ENCODE assay signal across 14 mouse cellular contexts in genomic region chr4:149169926-149170325, GRCm38 (mm10). TPM values are rescaled to one million over a fixed set of nuclear protein-coding genes. Genes with fewer than 3 reads are reported as not detected.
DNase-seq lines count a peak whose midpoint lies in the region; ATAC-seq and TF ChIP-seq lines count a peak whose summit lies in the region.
"Not testable (repeated sequence)": the region's sequence is repeated elsewhere in the genome, so short reads cannot be mapped to it uniquely, and the experiment has no call there.
"Had no signal": no experiment of that assay in that cellular context is flagged by ENCODE, and none has a peak within 500 bp of the region (broad histone marks: within the 10 kb centered on the region; RNA-seq: fewer than 3 reads in every experiment).

No protein-coding gene starts in this region.

- TF ChIP-seq EP300 in MEL (IDR thresholded peaks at IDR 0.05; ENCODE audit: low read depth in 1 of 2, low read length in 2 of 2); stomach, postnatal 0 days (optimal IDR thresholded peaks at IDR 0.05): not testable (repeated sequence)

- not testable (repeated sequence) for TF ChIP-seq POLR2A in MEL (IDR thresholded peaks at IDR 0.05; ENCODE audit: control insufficient read depth in 1 of 2, insufficient read depth in 1 of 2, low read depth in 1 of 2, low read length in 2 of 2, poor library complexity in 1 of 2); embryonic fibroblast, embryonic 13.5 days (IDR thresholded peaks at IDR 0.05; ENCODE audit: low read depth, low read length)

- H3K27me3 ChIP-seq in MEL (ENCODE audit: control insufficient read depth in 1 of 2, insufficient read depth in 2 of 2, low read length in 2 of 2); intestine, embryonic 14.5 days (replicated peaks; ENCODE audit: control insufficient read depth, insufficient read depth, low read length); kidney, postnatal 0 days (ENCODE audit: insufficient read depth, low read length); liver, embryonic 15.5 days; stomach, postnatal 0 days (ENCODE audit: control insufficient read depth, insufficient read depth, low read length): not testable (repeated sequence)

- H3K4me2 ChIP-seq in intestine, embryonic 14.5 days (ENCODE audit: low read length); kidney, postnatal 0 days (ENCODE audit: low read length); stomach, postnatal 0 days (replicated peaks; ENCODE audit: low read depth): not testable (repeated sequence)
- 0 out of 2 replicates have a peak overlapping the region, but pooled peaks have one; percentile 6 for H3K4me2 ChIP-seq in liver, embryonic 15.5 days

- not testable (repeated sequence) for H3K9me3 ChIP-seq in MEL (replicated peaks; ENCODE audit: insufficient read depth, low read length); intestine, embryonic 14.5 days (ENCODE audit: control insufficient read depth, low read length); kidney, postnatal 0 days (replicated peaks; ENCODE audit: low read length); liver, embryonic 15.5 days (replicated peaks); stomach, postnatal 0 days (ENCODE audit: control insufficient read depth, low read length)

- ATAC-seq in intestine, embryonic 14.5 days (replicated peaks; ENCODE audit: low FRiP score, low TSS enrichment, low read depth); kidney, postnatal 0 days (replicated peaks; ENCODE audit: low FRiP score, low read depth); liver, embryonic 15.5 days (ENCODE audit: insufficient read depth): not testable (repeated sequence)
- peak; percentile 18; the same call in 1 of the 2 replicates for ATAC-seq in stomach, postnatal 0 days (ENCODE audit: low FRiP score, low TSS enrichment)

- peaks cover 0 to 26% of the 10 kb centered on the region in 2 experiments; a peak in 2 of 4 replicates for H3K36me3 ChIP-seq in MEL (ENCODE audit: control insufficient read depth in 1 of 2, insufficient read depth in 2 of 2, low read length in 2 of 2)
- H3K36me3 ChIP-seq in intestine, embryonic 14.5 days (ENCODE audit: control insufficient read depth, insufficient read depth, low read length); kidney, postnatal 0 days (ENCODE audit: insufficient read depth, low read length); liver, embryonic 15.5 days (replicated peaks); macrophage (ENCODE audit: inconsistent target); stomach, postnatal 0 days (ENCODE audit: control insufficient read depth, insufficient read depth, low read length): not testable (repeated sequence)

- peak overlapping the region in 1 of 2 experiments; percentile 19; a peak in 1 of 4 replicates for H3K4me3 ChIP-seq in MEL (ENCODE audit: control insufficient read depth in 1 of 2, insufficient read depth in 1 of 2, low read depth in 2 of 2, low read length in 2 of 2)
- H3K4me3 ChIP-seq in embryonic fibroblast, embryonic 13.5 days (ENCODE audit: insufficient read depth, low read length); intestine, embryonic 14.5 days (ENCODE audit: low read depth, low read length); kidney, postnatal 0 days (replicated peaks; ENCODE audit: low read depth, low read length); liver, embryonic 15.5 days (replicated peaks); macrophage (ENCODE audit: inconsistent target); stomach, postnatal 0 days (ENCODE audit: low read depth, low read length): not testable (repeated sequence)

- TF ChIP-seq CTCF in MEL (IDR thresholded peaks at IDR 0.05 in 2 of 3, conservative IDR thresholded peaks at IDR 0.05 in 1 of 3; ENCODE audit: control insufficient read depth in 1 of 3, insufficient read depth in 1 of 3, low read depth in 2 of 3, low read length in 3 of 3, poor library complexity in 1 of 3, severe bottlenecking in 1 of 3); embryonic fibroblast, embryonic 13.5 days (IDR thresholded peaks at IDR 0.05; ENCODE audit: borderline replicate concordance, insufficient read depth, low read length); kidney, postnatal 0 days (IDR thresholded peaks at IDR 0.05; ENCODE audit: low read depth); stomach, postnatal 0 days (IDR thresholded peaks at IDR 0.05; ENCODE audit: low read depth): not testable (repeated sequence)

- H3K4me1 ChIP-seq in MEL (ENCODE audit: control insufficient read depth in 1 of 2, insufficient read depth in 2 of 2, low read length in 2 of 2), result peaks cover 7 to 21% of the 10 kb centered on the region in 2 experiments
- not testable (repeated sequence) for H3K4me1 ChIP-seq in embryonic fibroblast, embryonic 13.5 days (ENCODE audit: control insufficient read depth, insufficient read depth, low read length); intestine, embryonic 14.5 days (replicated peaks; ENCODE audit: control insufficient read depth, insufficient read depth, low read length); kidney, postnatal 0 days (replicated peaks; ENCODE audit: insufficient read depth, low read length); stomach, postnatal 0 days (replicated peaks; ENCODE audit: control insufficient read depth, insufficient read depth)
- peaks cover 60% of the 10 kb centered on the region for H3K4me1 ChIP-seq in liver, embryonic 15.5 days (replicated peaks)

- WGBS in intestine, embryonic 14.5 days, result 82% methylated on average over 7 of the region's 8 CpGs
- 85% methylated on average over 6 of the region's 8 CpGs for WGBS in kidney, postnatal 0 days
- WGBS in liver, embryonic 15.5 days (ENCODE audit: insufficient replicate concordance), result 68% methylated on average over 7 of the region's 8 CpGs
- 91% methylated on average over 7 of the region's 8 CpGs for WGBS in macrophage (ENCODE audit: missing documents)
- 71% methylated on average over 7 of the region's 8 CpGs for WGBS in stomach, postnatal 0 days

- not testable (repeated sequence) for H3K79me2 ChIP-seq in MEL (ENCODE audit: control insufficient read depth, insufficient read depth, low read length, poor library complexity)
- peaks cover 13% of the 10 kb centered on the region for H3K79me2 ChIP-seq in macrophage (ENCODE audit: inconsistent target)

- H3K27ac ChIP-seq in MEL (ENCODE audit: control insufficient read depth, low read depth, low read length) (peak overlapping the region; percentile 68), macrophage (peak overlapping the region; percentile 83)
- peak overlapping the region; percentile 93 for H3K27ac ChIP-seq in embryonic fibroblast, embryonic 13.5 days (ENCODE audit: insufficient read depth, low read length)
- peak overlapping the region; percentile 70 for H3K27ac ChIP-seq in intestine, embryonic 14.5 days (ENCODE audit: low read depth)
- H3K27ac ChIP-seq in kidney, postnatal 0 days, result peak overlapping the region; percentile 38; the same call in 1 of the 2 replicates
- peak overlapping the region; percentile 74 for H3K27ac ChIP-seq in liver, embryonic 15.5 days (replicated peaks)
- H3K27ac ChIP-seq in stomach, postnatal 0 days (replicated peaks), result peak overlapping the region; percentile 88

- peak; percentile 56 for DNase-seq in 3134 (ENCODE audit: extremely low read depth, insufficient read length, low spot score)
- not testable (repeated sequence) for DNase-seq in MEL (ENCODE audit: low read depth, low spot score); intestine, embryonic 14.5 days (ENCODE audit: low spot score); kidney, postnatal 0 days (ENCODE audit: low spot score)
- DNase-seq in stomach, postnatal 0 days (ENCODE audit: low spot score), result peak; percentile 62

- TF ChIP-seq RAD21 in MEL (IDR thresholded peaks at IDR 0.05; ENCODE audit: low read depth, low read length), result not testable (repeated sequence)

- H3K9ac ChIP-seq in MEL (ENCODE audit: control insufficient read depth, low read depth, low read length, poor library complexity, severe bottlenecking), result peak overlapping the region; percentile 26
- H3K9ac ChIP-seq in intestine, embryonic 14.5 days (ENCODE audit: low read length); kidney, postnatal 0 days (ENCODE audit: low read depth, low read length); liver, embryonic 15.5 days; stomach, postnatal 0 days (ENCODE audit: low read length): not testable (repeated sequence)

RNA-seq across cellular contexts. Expression of gene Pgd, which starts 3.4 kb away (rescaled TPM):
- total RNA-seq in MEL (2012; rRNA removed), result 116 and 133 TPM in 2 replicates
- polyA plus RNA-seq in MEL (2012; ENCODE audit: insufficient read depth in 1 of 2, insufficient read length in 2 of 2, low read depth in 1 of 2, low replicate concordance in 2 of 2, missing spikeins in 1 of 2) (100 to 1,000 TPM in 1 of 2 experiments, not detected in 1; 219 TPM), macrophage (2018) (322 to 419 TPM (median 328 TPM) in 3 replicates)
- 112 and 179 TPM in 2 replicates for polyA plus RNA-seq in embryonic fibroblast, embryonic 13.5 days (2011; ENCODE audit: insufficient read length, low read depth, missing spikeins)
- polyA plus RNA-seq in intestine, embryonic 14.5 days (2014; fragmentation: Nextera tagmentation; extraction: Ambion mirVana), result 67.2 and 76.5 TPM in 2 replicates
- 95.4 and 101 TPM in 2 replicates for polyA plus RNA-seq in kidney, postnatal 0 days (2015; fragmentation: Nextera tagmentation; extraction: Ambion mirVana)
- polyA plus RNA-seq in liver, embryonic 15.5 days (2015; fragmentation: Nextera tagmentation; extraction: Ambion mirVana), result 73.5 and 73.9 TPM in 2 replicates
- total RNA-seq in macrophage (2018; cell fraction: chromatin; rRNA removed), result 100 to 1,000 TPM; 106 to 393 (median 257) TPM
- total RNA-seq in macrophage (2018; cell fraction: cytosol; rRNA removed), result 100 to 1,000 TPM; 144 to 253 (median 208) TPM
- 100 to 1,000 TPM; 116 to 388 (median 186) TPM for total RNA-seq in macrophage (2018; cell fraction: nucleus; rRNA removed)
- polyA plus RNA-seq in stomach, postnatal 0 days (2015; fragmentation: Nextera tagmentation; extraction: Ambion mirVana), result 266 and 290 TPM in 2 replicates

RNA-seq across cellular contexts. Expression of gene Cenps, which starts 32.5 kb away (rescaled TPM):
- 12.8 and 13.4 TPM in 2 replicates for total RNA-seq in MEL (2012; rRNA removed)
- polyA plus RNA-seq in MEL (2012; ENCODE audit: insufficient read depth in 1 of 2, insufficient read length in 2 of 2, low read depth in 1 of 2, low replicate concordance in 2 of 2, missing spikeins in 1 of 2), result 10 to 100 TPM in 1 of 2 experiments, not detected in 1; 60.7 TPM
- 7.3 and 8.9 TPM in 2 replicates for polyA plus RNA-seq in embryonic fibroblast, embryonic 13.5 days (2011; ENCODE audit: insufficient read length, low read depth, missing spikeins)
- polyA plus RNA-seq in intestine, embryonic 14.5 days (2014; fragmentation: Nextera tagmentation; extraction: Ambion mirVana), result 30.1 and 33.8 TPM in 2 replicates
- 25.3 and 28.3 TPM in 2 replicates for polyA plus RNA-seq in kidney, postnatal 0 days (2015; fragmentation: Nextera tagmentation; extraction: Ambion mirVana)
- 9.8 and 12.4 TPM in 2 replicates for polyA plus RNA-seq in liver, embryonic 15.5 days (2015; fragmentation: Nextera tagmentation; extraction: Ambion mirVana)
- 1 to 10 TPM in 11 of 26 experiments, under 1 TPM in 1, not detected in 14; 0.85 to 5.5 (median 2.6) TPM for total RNA-seq in macrophage (2018; cell fraction: chromatin; rRNA removed)
- 1 to 10 TPM in 19 of 26 experiments, under 1 TPM in 7; 0.58 to 2.8 (median 1.4) TPM for total RNA-seq in macrophage (2018; cell fraction: cytosol; rRNA removed)
- total RNA-seq in macrophage (2018; cell fraction: nucleus; rRNA removed), result 1 to 10 TPM in 6 of 26 experiments, under 1 TPM in 5, not detected in 15; 0.47 to 9.3 (median 1.0) TPM
- 1.6 to 10.9 TPM (median 3.6 TPM) in 3 replicates for polyA plus RNA-seq in macrophage (2018)
- 10.6 and 11.5 TPM in 2 replicates for polyA plus RNA-seq in stomach, postnatal 0 days (2015; fragmentation: Nextera tagmentation; extraction: Ambion mirVana)

RNA-seq across cellular contexts. Expression of gene Cort, which starts 43.4 kb away (rescaled TPM):
- total RNA-seq in MEL (2012; rRNA removed), result 0.39 and 0.62 TPM in 2 replicates
- polyA plus RNA-seq in MEL (2012; ENCODE audit: insufficient read depth in 1 of 2, insufficient read length in 2 of 2, low read depth in 1 of 2, low replicate concordance in 2 of 2, missing spikeins in 1 of 2) (1 to 10 TPM in 1 of 2 experiments, not detected in 1; 2.0 TPM), macrophage (2018) (not detected in 3 replicates)
- polyA plus RNA-seq in embryonic fibroblast, embryonic 13.5 days (2011; ENCODE audit: insufficient read length, low read depth, missing spikeins), result not detected in 2 replicates
- 0.38 TPM in 1 of 2 replicates, not detected in the other for polyA plus RNA-seq in intestine, embryonic 14.5 days (2014; fragmentation: Nextera tagmentation; extraction: Ambion mirVana)
- polyA plus RNA-seq in kidney, postnatal 0 days (2015; fragmentation: Nextera tagmentation; extraction: Ambion mirVana), result 0.18 TPM in 1 of 2 replicates, not detected in the other
- 0.14 TPM in 1 of 2 replicates, not detected in the other for polyA plus RNA-seq in liver, embryonic 15.5 days (2015; fragmentation: Nextera tagmentation; extraction: Ambion mirVana)
- total RNA-seq in macrophage (2018; cell fraction: chromatin; rRNA removed), result 1 to 10 TPM in 1 of 26 experiments, not detected in 25; 1.1 TPM
- total RNA-seq in macrophage (2018; cell fraction: cytosol; rRNA removed), result not detected
- total RNA-seq in macrophage (2018; cell fraction: nucleus; rRNA removed), result 1 to 10 TPM in 1 of 26 experiments, not detected in 25; 1.3 TPM
- not detected in 2 replicates for polyA plus RNA-seq in stomach, postnatal 0 days (2015; fragmentation: Nextera tagmentation; extraction: Ambion mirVana)
- total RNA-seq: common myeloid progenitor, adult 5-6 weeks; heart, postnatal 36 days had no signal
- polyA plus RNA-seq: kidney, embryonic 14.5 days; lung, adult 2 months; myocyte; neural tube, embryonic 13.5 days had no signal

Comparison
In these comparisons a context has a peak if more than half of its experiments do, and no peak if none do; other contexts are left out.
1. H3K27ac ChIP-seq: peak in every context shown above with its lines; median percentile 93 in embryonic fibroblast, embryonic 13.5 days; 88 in stomach, postnatal 0 days; 83 in macrophage; 74 in liver, embryonic 15.5 days; 70 in intestine, embryonic 14.5 days; 68 in MEL; 38 in kidney, postnatal 0 days.